Mouse (Mus musculus) brain, embryonic 18.5 days (tissue): Measurements from ENCODE around the gene P3h1.
A peak's percentile ranks its signal among the peaks of the same experiment; 100 is the strongest.

ENCODE experiments used
- DNase-seq: peaks from one replicate; pipeline ENCODE4 v3.0.0-alpha.2; 2012; ENCODE audit warnings: low read depth, low spot score

Gene P3h1

GRCm38 (mm10) chr4:119232410-119233255 lies at the start of gene P3h1, which contains the start of gene AU022252:
P3h1 (plus strand) TSS chr4:119232915.
AU022252 (minus strand) TSS chr4:119232712.
- DNase-seq = peak; percentile 96

GRCm38 (mm10) chr4:119183525-119183924 lies 49.2 kb upstream of the P3h1 start:
- DNase-seq = no peak

- no peak for DNase-seq
Measured at GRCm38 (mm10) chr4:119185771-119186170, 46.9 kb upstream of the P3h1 start.

GRCm38 (mm10) chr4:119188060-119188785 lies 44.5 kb upstream of the P3h1 start:
- DNase-seq = no peak

GRCm38 (mm10) chr4:119189392-119189791 lies 43.3 kb upstream of the P3h1 start:
- DNase-seq = no peak

GRCm38 (mm10) chr4:119189864-119190263 lies 42.9 kb upstream of the P3h1 start, which contains the start of gene Ermap:
Ermap (minus strand) TSS chr4:119190011.
- no peak for DNase-seq

GRCm38 (mm10) chr4:119190618-119191017 lies 42.1 kb upstream of the P3h1 start:
- DNase-seq = no peak

GRCm38 (mm10) chr4:119191273-119191672 lies 41.4 kb upstream of the P3h1 start:
- no peak for DNase-seq

- no peak for DNase-seq
Measured at GRCm38 (mm10) chr4:119192757-119193156, 40.0 kb upstream of the P3h1 start.

- peak; percentile 79 for DNase-seq
Measured at GRCm38 (mm10) chr4:119194909-119195581, 37.7 kb upstream of the P3h1 start, which contains the start of gene Svbp. Svbp (plus strand) TSS chr4:119195306.

GRCm38 (mm10) chr4:119195582-119196320 lies 37.0 kb upstream of the P3h1 start:
- DNase-seq = no peak

- DNase-seq = no peak
Measured at GRCm38 (mm10) chr4:119198105-119198504, 34.6 kb upstream of the P3h1 start.

GRCm38 (mm10) chr4:119204672-119205071 lies 28.0 kb upstream of the P3h1 start:
- peak; percentile 30 for DNase-seq

- DNase-seq = no peak
Measured at GRCm38 (mm10) chr4:119216667-119217066, 16.0 kb upstream of the P3h1 start.

- no peak for DNase-seq
Measured at GRCm38 (mm10) chr4:119218169-119218568, 14.5 kb upstream of the P3h1 start, which contains the start of gene Tmem269. Tmem269 (minus strand) TSS chr4:119218217.

GRCm38 (mm10) chr4:119223696-119224095 lies 9.0 kb upstream of the P3h1 start:
- no peak for DNase-seq

GRCm38 (mm10) chr4:119224534-119224933 lies 8.2 kb upstream of the P3h1 start:
- no peak for DNase-seq

- no peak for DNase-seq
Measured at GRCm38 (mm10) chr4:119225719-119226118, 7.0 kb upstream of the P3h1 start.

- no peak for DNase-seq
Measured at GRCm38 (mm10) chr4:119226751-119227150, 6.0 kb upstream of the P3h1 start.

GRCm38 (mm10) chr4:119233256-119233901 lies 664 bp downstream of the P3h1 start:
- DNase-seq = no peak

GRCm38 (mm10) chr4:119234348-119234747 lies 1.6 kb downstream of the P3h1 start:
- DNase-seq = no peak
